Mouse (Mus musculus) adrenal gland, adult (tissue): ENCODE data around the gene Ptpn13.

ENCODE experiments used
- DNase-seq, 2 experiments: peaks; one replicate each; pipeline ENCODE4 v3.0.0; 2022 to 2023; ENCODE audit warnings: low spot score in 1 of 2; ENCODE audit not compliant: inconsistent age in 2 of 2

The Ptpn13 gene

DNA sequence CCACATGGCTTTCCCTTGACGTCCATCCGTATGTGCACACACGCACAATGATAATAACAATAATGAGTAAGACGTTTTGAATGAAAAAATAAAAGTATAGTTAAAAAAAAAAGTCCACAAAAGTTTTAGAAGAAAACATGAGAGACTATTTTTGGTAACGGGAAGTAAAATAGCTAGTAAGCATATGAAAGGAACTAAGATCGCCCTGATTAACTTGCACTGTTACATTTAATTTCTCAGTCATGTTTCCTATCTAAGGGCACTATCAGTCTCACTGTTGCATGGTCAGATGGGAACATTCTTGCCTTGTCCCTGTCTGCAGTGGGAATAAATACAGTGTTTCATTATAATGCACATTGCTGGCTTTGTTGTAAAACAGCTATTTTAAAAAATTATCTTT, 2.4 kb upstream of the Ptpn13 start:
- no peak for DNase-seq

- peak in 1 of 2 experiments; percentile 49 for DNase-seq
Observed at GRCm38 (mm10) chr5:103423305-103423926, 1.6 kb upstream of the Ptpn13 start.

- peak in 1 of 2 experiments; percentile 37 for DNase-seq
Observed at GRCm38 (mm10) chr5:103423927-103424315, 1.1 kb upstream of the Ptpn13 start.

- peak; percentile 56 to 82 for DNase-seq
Observed at GRCm38 (mm10) chr5:103425363-103426031, 505 bp downstream of the Ptpn13 start.

DNA sequence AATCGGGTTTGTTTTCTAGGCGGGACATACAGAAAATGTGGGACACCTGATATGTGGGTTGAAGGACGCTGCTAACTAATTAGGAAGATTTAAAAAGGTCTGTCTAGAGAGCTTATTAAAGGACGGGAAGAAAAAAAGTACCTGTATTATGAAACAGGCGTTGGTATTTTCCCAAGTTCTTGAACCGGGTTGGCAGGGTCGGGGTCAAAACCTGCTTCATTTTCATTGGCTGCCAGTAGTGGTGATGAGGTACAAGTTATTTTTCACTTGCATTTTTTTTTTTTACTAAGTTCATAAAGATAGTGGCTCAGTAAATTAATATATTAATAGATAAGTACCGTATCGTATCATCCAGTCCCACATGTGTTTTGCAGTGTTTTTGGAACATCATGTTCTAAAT, 1.3 kb downstream of the Ptpn13 start:
- DNase-seq = no peak

DNA sequence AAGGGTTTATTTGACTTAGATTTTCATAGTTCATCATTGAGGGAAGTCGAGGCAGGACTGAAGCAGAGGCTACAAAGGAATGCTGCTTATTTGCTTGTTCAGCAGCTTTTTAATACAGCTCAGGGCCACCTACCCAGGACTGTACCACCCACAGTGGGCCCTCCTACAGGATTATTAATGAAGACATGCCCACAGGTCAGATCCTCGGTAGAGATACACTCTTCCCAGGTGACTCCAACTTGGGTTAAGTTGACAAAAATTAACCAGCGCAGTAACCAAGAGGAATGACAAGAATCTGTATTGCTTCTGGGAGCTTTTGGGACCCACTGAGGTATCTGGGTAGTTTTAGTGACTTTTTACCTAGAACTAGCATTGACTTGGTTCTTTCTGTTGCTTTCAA, 6.0 kb downstream of the Ptpn13 start:
- no peak for DNase-seq

GRCm38 (mm10) chr5:103431479-103431878, 6.5 kb downstream of the Ptpn13 start:
- no peak for DNase-seq

GRCm38 (mm10) chr5:103436039-103436944, 11.3 kb downstream of the Ptpn13 start:
- DNase-seq = peak; percentile 29 to 73

DNA sequence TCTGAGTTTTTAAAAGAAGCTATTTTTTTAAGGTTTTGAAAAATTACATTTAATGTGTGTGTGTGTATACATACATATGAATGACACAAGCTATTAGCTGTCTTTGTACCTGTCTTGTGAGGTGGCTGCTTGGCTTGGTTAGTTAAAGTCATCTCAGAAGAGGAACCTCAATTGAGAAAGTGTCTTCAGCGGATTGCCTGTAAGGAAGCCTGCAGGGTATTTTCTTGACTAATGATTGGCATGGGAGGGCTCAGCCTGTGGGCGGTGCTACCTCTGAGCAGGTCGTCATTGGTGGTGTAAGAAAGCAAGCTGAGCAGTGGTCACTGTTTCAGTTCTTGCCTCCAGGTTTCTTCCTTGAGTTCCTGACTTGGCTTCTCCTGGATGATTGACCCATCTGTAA, 12.7 kb downstream of the Ptpn13 start:
- DNase-seq = no peak

DNA sequence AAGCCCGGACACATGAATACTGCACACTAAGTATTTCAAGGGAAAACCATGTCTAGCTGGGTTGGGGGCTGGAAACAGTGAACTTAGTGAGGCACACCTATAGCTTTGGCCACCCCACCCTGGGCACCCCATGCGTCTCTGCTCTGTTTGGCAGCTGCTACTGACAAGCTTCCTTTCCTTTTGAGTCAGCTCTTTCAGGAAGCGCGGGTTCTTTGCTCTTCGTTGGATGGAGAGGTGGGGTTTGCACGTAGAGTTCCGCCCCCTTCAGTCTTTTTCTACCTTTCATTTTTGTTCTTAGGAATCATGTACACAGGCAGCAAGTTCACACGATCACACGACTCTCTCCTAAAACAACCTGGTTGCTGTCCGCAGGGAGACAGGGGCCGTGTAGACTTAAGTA, 14.2 kb downstream of the Ptpn13 start:
- DNase-seq = no peak

DNA sequence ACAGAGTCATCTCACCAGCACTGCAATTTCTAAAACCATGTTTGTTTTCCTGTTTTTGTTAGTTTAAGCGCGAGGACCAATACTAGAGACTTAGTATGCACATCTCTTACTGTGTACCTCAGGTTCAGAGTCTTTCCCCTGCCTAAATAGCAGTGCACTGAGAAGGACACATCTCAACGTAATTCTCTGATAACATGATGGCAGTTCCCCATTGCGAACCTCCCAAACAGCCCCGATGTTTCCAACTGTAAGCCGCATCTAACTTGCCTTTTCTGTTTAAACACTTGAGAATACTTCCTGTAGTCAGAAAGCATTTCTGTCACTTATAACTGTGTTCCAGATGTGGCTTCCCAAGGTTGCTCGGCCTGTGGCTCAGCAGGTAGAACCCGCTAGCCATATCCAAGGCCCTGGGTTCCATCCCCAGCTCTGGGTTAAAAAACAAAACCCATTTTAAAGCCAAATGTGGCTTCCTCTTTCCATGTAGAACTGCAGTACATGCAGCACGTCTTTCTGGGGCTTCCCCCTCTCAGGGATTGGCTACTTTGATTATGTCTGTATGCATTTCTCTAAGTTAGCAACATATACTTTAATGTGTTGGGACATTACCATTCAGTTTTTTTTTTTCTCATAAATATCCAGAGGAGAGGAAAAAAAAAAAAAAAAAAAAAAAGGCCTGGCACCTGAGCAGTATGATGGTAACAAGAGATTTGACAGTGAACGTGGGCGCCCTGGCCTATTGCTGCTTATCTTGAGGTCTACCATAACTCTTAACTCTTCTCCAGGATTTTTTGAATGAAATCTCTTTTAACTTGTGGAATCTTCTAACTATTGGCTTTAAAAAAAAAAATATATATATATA, 15.7 kb downstream of the Ptpn13 start:
- DNase-seq = no peak

- no peak for DNase-seq
Observed at GRCm38 (mm10) chr5:103441706-103442105, 16.7 kb downstream of the Ptpn13 start.

DNA sequence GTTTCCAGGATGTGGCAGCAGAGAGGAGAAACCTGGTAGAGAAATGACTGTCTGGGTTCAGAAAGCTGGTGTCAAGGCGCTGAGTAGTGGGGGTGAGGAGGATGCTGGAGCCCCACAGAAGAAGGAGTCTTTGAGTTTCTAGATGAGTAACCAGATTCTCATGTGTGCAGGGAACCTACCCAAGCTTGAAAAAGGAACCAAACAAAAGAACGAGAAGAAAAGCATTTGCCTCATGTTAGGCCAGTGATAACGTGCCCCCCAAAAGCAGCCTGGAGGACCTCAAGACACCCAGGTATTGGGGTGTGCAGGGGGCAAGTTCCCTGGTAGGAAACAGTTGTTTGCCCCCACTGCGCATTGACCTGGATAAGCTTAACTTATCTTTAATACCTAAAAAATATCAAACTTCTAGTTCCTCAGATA, 17.3 kb downstream of the Ptpn13 start:
- DNase-seq = no peak

DNA sequence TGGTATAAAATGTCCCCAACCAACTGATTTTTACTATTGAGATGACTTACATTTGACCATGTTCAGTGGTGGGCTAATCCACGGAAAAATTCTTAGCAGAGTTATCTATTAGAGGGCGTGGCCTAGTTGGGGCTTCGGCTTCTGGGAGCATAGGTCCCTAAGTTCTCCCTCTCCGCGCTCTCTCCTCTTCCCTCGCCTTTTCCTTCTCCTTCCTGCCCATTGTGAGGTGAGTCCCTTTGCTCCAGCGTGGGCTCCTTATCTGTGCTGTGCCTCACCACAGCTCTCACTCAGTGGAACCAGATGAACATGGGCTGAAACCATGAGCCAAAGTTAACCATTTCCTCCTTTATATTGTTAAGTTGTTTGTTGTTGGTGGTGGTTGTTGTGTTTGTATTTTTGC, 17.9 kb downstream of the Ptpn13 start:
- no peak for DNase-seq

- no peak for DNase-seq
Observed at GRCm38 (mm10) chr5:103445383-103445782, 20.4 kb downstream of the Ptpn13 start.

DNA sequence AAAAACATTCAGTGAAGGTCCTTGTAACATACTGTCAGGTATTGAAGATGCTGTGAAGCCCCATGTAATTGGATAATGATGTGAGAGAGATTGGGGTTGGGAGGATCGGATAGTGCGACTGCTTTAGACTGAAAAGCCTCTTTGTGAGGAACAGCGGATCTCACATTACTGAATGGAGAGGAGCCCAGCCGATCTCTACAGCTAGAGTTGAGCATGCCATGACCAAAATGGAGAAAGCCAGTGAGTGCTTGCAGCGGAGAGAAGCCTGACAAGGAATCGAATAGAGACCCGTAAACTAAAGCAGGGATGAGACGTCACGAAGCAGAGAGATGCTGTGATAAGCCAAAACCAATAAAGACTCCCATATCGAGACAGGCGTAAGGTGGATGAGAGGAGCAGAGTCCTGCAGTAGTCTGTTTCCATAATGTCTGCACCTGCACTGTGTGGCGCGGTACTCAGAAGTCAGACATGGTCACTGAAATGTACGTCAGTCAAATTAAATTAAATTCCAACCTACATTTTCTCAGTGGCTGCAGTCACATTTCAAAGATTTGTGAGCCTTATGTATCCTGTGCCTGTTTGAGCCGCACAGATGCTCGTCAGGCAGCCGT, 22.9 kb downstream of the Ptpn13 start:
- DNase-seq = no peak

- DNase-seq = no peak
Observed at GRCm38 (mm10) chr5:103448470-103448869, 23.5 kb downstream of the Ptpn13 start.

DNA sequence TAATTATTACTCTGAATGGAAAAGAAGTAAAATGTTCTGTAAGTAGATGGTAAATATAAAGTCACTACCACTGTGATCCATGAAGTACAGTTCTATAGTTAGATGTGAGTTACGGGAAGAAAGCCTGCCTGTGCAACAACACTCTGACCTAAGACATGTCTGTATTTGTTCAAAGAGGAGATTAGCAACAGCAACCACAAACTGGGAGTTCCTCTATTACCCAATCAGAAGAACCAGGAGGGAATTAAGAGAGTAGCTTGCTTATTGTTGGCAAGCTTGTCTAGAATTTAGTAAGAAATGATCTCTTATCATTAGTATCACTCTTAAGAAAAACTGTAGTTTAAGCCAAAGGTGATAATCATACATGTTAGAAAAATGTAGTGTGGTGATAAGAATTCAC, 25.7 kb downstream of the Ptpn13 start:
- DNase-seq = no peak

DNA sequence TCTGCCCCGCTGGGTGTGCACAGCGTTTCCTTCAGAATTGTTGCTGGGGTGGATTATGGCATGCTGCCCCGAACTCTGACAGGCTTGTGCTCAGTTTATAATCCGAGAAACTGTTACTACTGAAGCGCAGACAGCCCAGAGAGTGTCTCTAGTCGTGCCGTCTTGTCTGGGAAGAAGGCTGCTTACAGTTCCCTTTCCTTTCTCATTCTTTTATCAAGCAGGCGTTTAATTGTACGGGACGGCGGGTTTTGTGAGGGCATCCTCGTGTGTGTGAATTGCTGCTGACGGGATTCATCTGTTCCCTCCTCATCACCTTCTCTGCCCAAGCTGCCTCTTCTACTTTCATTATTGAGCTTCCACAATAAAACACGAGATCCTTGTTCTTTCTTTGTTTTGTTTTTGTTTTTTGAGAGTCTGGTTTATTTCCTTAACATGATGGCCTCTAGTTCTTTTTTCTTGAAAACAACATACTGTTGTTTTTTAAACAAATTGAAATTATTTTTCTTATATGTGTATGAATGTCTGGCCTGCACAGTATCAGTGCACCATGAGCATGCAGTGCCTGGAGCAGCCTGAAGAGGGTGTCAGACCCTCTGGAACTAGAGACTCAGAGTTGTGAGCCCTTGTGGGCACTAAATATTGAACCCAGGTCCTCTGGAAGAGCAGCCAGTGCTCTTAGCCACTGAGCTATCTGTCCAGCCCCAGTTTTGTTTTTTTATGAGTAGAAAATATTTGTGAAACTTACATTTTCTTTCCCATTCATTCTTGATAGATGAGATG, 28.6 kb downstream of the Ptpn13 start:
- DNase-seq = no peak

DNA sequence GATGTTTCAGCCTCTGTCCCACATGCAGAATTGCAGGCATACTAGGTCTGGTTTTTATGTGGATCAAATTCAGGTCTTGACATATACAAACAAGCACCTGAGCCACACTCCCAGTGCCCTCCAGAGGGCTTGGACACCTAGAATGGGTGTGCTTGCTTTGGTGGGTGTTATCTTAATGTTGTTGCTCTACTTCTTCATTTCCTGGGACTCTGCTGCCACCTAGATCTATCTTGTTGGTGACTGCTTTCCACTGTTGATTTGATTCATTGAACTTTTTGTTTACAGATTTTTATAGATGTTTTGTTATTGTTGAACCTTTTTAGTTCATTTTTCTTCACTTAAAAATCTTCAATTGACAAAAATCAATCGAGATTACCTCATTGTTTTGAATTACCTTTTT, 31.8 kb downstream of the Ptpn13 start:
- no peak for DNase-seq
